Mouse (Mus musculus) inflammation-experienced regulatory T-cells, adult 6 months (primary cell): Measurements from ENCODE around the gene Olfr1080. TPM values are rescaled to one million over a fixed set of nuclear protein-coding genes. Genes with fewer than 3 reads are reported as not detected.
"Not testable (repeated sequence)": the region's sequence is repeated elsewhere in the genome, so short reads cannot be mapped to it uniquely, and the experiment has no call there.

Experiments used
- ATAC-seq: one replicate; pipeline ENCODE4 v1.8.0; 2017
- polyA plus RNA-seq, 3 experiments: library from polyadenylated mRNA; unstranded; fragments of 100-300 nt; shearing (Covaris generic); gene quantifications; one replicate each; pipeline ENCODE4 v1.2.1; 2017

Olfr1080 gene
- polyA plus RNA-seq = not detected

DNA sequence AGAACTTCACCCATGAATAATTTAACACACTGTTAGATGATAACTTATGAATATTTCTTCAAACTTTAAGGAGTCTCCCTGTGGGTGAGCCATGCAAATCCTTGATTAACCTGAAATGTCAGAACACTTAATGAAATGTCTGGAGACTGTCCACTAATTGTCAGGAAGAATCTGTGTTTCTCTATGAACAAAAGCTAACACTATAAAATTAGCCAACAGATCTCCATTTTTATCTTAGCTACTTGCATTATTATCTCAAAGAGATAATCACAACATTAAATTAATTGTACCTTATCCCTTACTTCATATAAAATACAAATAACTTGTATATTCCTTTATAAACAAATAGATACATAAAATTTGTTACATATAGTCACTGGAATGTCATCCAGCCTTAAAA, at the start of gene Olfr1080:
Gene Olfr1080, minus strand, starts transcription at position 101 of the 400 bp plus-strand sequence.
- not testable (repeated sequence) for ATAC-seq

DNA sequence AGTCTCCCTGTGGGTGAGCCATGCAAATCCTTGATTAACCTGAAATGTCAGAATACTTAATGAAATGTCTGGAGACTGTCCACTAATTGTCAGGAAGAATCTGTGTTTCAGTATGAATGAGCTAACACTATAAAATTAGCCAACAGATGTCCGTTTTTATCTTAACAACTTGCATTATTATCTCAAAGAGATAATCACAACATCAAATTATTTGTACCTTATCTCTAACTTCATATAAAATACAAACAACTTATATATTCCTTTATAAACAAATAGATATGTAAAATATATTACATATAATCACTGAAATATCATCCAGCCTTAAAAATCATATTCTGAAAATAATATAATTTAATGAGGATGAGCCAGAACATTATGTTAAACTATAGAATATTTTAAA, 40.8 kb upstream of the Olfr1080 start, which contains the start of gene Olfr1082:
Gene Olfr1082, minus strand, starts transcription at position 101 of the 400 bp plus-strand sequence.
- ATAC-seq = not testable (repeated sequence)

DNA sequence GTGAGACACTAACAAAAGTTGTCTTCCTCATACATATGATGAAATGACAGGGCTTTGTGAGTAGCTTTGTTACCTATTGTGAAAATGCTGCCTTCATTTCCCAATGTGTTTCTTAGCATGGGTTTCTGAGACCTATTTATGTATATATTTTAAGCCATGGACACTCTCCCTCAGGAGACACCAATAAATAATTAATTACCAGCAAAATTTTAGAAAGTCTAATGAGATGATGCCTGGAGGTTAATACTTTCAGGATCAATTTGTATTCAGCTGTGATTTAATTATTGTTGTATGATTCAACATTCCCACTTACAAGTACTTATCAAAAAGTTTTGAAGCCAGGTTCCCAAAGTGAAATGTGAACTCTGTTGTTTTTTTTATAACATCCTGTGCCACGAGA, 15.7 kb downstream of the Olfr1080 start, which contains the start of gene Olfr1079:
Gene Olfr1079, minus strand, starts transcription at position 101 of the 400 bp plus-strand sequence.
- no peak for ATAC-seq

DNA sequence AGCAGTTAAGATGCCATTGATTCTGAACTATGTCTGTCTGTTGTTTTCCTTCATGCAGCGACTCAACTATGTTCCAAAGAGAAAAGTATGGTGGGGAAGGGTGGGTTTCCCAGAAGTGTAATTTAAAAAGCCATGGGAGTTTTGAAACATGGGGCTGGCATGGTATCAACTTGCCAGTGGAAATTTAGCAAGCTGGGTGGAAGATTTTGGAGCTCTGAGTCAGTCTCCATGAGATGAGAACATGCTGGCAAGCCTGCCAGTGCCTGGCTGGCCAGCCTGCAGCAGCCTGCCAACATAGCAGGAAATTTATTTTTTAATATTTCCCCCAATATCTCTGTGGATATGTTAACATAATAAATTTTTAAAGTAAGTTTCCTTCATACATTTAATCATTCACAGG, 27.0 kb downstream of the Olfr1080 start:
- ATAC-seq = no peak

DNA sequence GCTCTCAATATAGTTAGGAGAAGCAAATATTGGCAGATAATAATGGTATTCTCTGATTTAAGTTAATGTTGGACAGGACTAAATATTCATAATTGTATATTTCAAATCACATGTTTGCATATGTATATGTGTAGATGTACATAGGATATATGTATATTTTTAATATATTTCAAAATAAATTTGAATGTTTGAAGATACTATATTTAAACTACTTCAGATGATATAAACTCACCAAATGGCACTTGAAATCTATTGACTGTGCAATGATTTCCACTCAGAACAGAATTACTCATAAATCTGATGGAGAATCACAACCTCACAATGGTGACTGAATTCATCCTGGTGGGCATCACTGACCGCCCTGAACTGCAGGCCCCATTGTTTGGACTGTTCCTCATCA, 49.9 kb downstream of the Olfr1080 start, which contains the start of gene Olfr1076:
Gene Olfr1076, plus strand, starts transcription at position 301 of the 400 bp plus-strand sequence.
- no peak for ATAC-seq

Other genes with a start within 250 kb of the Olfr1080 start
- gene Olfr1053, start 243.0 kb downstream of the Olfr1080 start, polyA plus RNA-seq = not detected
- not detected for gene Olfr1054, start 222.8 kb downstream of the Olfr1080 start, polyA plus RNA-seq
- not detected for gene Olfr1055, start 208.0 kb downstream of the Olfr1080 start, polyA plus RNA-seq
- not detected for gene Olfr1056, start 195.8 kb downstream of the Olfr1080 start, polyA plus RNA-seq
- not detected for gene Olfr1057, start 179.8 kb downstream of the Olfr1080 start, polyA plus RNA-seq
- not detected for gene Olfr1058, start 169.7 kb downstream of the Olfr1080 start, polyA plus RNA-seq
- gene Olfr1061, start 144.2 kb downstream of the Olfr1080 start, polyA plus RNA-seq = not detected
- not detected for gene Olfr1062, start 131.5 kb downstream of the Olfr1080 start, polyA plus RNA-seq
- not detected for gene Olfr1065, start 107.6 kb downstream of the Olfr1080 start, polyA plus RNA-seq
- gene Olfr1066, start 102.0 kb downstream of the Olfr1080 start, polyA plus RNA-seq = not detected
- not detected for gene Olfr228, start 70.8 kb downstream of the Olfr1080 start, polyA plus RNA-seq
- not detected for gene Olfr1076, start 49.8 kb downstream of the Olfr1080 start, polyA plus RNA-seq
- not detected for gene Olfr1079, start 15.8 kb downstream of the Olfr1080 start, polyA plus RNA-seq
- not detected for gene Olfr1082, start 40.7 kb upstream of the Olfr1080 start, polyA plus RNA-seq
- gene Olfr1084, start 81.5 kb upstream of the Olfr1080 start, polyA plus RNA-seq = not detected
- not detected for gene Olfr1085, start 103.8 kb upstream of the Olfr1080 start, polyA plus RNA-seq
- not detected for gene Olfr1086, start 121.9 kb upstream of the Olfr1080 start, polyA plus RNA-seq
- not detected for gene Olfr1087, start 140.2 kb upstream of the Olfr1080 start, polyA plus RNA-seq
- gene Olfr1089, start 175.5 kb upstream of the Olfr1080 start, polyA plus RNA-seq = not detected
- not detected for gene Olfr1090, start 200.8 kb upstream of the Olfr1080 start, polyA plus RNA-seq
- not detected for gene Olfr1093, start 224.2 kb upstream of the Olfr1080 start, polyA plus RNA-seq